Mouse (Mus musculus): ENCODE measurements around the gene Mios. TPM values are rescaled to one million over a fixed set of nuclear protein-coding genes. Genes with fewer than 3 reads are reported as not detected.

Gene Mios
- polyA plus RNA-seq, 1 experiment, result 6.5 TPM

DNA sequence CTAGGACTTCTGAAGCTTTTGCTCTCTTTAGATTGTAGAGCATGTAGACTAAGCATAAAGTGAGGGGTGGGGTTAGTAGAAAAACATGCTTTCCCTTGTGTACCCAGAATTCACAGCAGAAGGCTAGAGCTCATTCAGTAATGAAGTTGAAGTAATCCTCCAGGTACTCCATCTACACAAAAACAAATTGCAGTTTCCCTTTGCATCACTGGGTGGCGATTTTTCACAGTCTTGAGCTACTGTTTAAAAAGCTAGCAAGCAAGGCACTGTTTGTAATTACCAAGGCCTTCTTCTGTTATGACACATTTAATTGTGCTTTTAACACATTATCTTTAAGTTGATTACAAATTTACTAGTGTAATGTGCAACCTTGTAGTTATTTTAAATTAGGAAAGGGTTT, 66.1 kb downstream of the Mios start:
- Histone ChIP-seq H3K27ac (ENCODE audit: insufficient read depth, low read depth, low read length) (no peak overlapping the region), H3K4me3 (ENCODE audit: insufficient read depth, low read length) (no peak overlapping the region), H3K4me1 (ENCODE audit: control insufficient read depth, insufficient read depth, low read length) (no peaks in the 10 kb centered on the region)
- no peak for TF ChIP-seq POLR2A (IDR thresholded peaks at IDR 0.05; ENCODE audit: borderline replicate concordance, low read depth, low read length)
- no peak for TF ChIP-seq CTCF (IDR thresholded peaks at IDR 0.05; ENCODE audit: low read depth, low read length)

DNA sequence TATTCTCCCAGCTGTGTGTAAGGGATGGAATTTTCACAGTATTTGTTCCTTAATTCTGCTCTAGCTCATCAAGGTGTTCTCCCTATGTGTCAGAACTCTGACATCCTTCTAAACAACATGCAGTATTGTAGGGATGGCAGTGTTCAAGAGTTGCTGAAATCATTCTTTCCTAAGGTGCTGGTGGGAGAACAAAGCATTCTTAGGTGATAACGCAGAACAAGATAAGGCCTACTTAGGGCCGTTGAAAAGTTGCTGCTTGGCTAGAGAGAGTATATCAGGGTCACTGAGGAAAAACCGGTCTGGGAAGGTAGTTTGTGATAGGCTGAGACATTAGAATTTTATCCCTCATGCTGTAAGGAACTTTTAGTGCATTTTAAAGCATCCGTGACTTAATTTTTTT, 67.4 kb downstream of the Mios start:
- Histone ChIP-seq H3K4me1 (ENCODE audit: control insufficient read depth, insufficient read depth, low read length) (no peaks in the 10 kb centered on the region), H3K27ac (ENCODE audit: insufficient read depth, low read depth, low read length) (no peak overlapping the region), H3K4me3 (ENCODE audit: insufficient read depth, low read length) (no peak overlapping the region)
- no peak for TF ChIP-seq CTCF (IDR thresholded peaks at IDR 0.05; ENCODE audit: low read depth, low read length)
- TF ChIP-seq POLR2A (IDR thresholded peaks at IDR 0.05; ENCODE audit: borderline replicate concordance, low read depth, low read length), result no peak

DNA sequence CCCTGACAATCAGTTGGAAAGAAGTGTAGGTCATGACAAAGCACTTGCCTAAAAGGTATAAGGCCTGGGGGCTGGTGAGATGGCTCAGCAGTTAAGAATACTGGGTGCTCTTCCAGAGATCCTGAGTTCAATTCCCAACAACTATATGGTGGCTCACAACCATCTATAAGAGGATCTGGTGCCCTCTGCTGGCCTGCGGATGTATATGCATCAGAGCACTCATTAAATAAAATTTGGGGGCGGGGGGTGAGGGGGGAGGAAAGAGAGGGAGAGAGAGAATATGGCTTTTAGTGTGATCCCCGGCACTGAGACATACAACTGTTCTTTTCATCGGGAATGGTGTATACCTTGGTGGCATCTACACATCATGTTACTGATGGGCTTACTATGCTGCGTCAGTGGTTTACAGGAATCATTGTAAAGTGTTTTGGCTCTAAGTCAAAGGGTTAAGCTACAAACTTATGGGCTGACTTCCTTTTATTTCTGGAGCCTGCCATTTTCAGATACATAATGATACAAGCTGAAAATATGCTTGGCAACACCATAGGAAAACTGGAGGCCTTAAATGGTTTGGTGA, 69.5 kb downstream of the Mios start:
- Histone ChIP-seq H3K4me1 (ENCODE audit: control insufficient read depth, insufficient read depth, low read length) (no peaks in the 10 kb centered on the region), H3K27ac (ENCODE audit: insufficient read depth, low read depth, low read length) (no peak overlapping the region), H3K4me3 (ENCODE audit: insufficient read depth, low read length) (no peak overlapping the region)
- TF ChIP-seq CTCF (IDR thresholded peaks at IDR 0.05; ENCODE audit: low read depth, low read length) (peak; percentile 60), POLR2A (IDR thresholded peaks at IDR 0.05; ENCODE audit: borderline replicate concordance, low read depth, low read length) (no peak)

DNA sequence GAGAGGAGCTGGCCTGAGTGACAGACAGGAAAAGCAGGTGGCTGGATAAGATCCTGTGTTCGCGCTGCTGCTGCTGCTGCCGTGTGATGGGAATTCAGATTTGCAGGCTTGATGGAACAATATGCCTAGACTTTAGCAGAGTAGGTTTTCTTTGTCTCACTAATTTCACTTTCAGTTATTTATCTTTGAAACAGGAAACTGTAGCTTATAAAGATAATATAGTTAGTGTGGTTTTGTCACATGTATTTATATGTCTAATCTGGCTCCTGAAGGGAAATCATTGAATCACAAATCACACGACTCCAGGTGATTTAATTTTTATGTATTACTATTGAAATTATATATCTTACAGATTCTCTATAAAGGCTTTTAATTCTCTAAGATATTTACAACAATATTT, 74.2 kb downstream of the Mios start:
- Histone ChIP-seq H3K4me1 (ENCODE audit: control insufficient read depth, insufficient read depth, low read length) (peaks cover 3% of the 10 kb centered on the region), H3K4me3 (ENCODE audit: insufficient read depth, low read length) (no peak overlapping the region), H3K27ac (ENCODE audit: insufficient read depth, low read depth, low read length) (no peak overlapping the region)
- TF ChIP-seq CTCF (IDR thresholded peaks at IDR 0.05; ENCODE audit: low read depth, low read length) (no peak), POLR2A (IDR thresholded peaks at IDR 0.05; ENCODE audit: borderline replicate concordance, low read depth, low read length) (no peak)

DNA sequence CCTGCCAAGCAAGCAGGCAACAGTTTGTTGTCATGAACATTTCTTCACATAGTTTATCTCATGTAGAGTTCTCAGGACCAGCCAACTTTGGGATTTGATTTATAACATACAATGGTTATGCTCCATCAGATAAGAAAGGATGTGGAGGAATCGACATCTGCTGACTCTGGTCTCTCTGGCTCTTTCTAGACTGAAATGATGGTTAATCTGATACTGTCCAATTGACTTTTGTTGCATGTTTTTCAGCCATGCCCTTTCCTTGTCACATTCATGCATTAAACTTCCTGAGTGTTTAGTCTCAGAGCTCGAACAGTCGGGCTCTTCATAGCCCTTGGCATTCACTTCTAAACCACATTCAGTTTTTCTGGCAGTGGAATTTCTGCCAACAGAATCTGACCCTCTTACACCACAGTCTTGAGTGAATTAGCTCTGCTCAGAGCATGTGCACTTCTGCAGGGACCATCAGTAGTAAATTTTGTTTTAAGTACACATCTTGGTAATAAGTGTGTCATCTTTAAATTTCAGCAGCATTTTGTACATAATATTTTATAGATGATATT, 76.5 kb downstream of the Mios start:
- TF ChIP-seq POLR2A (IDR thresholded peaks at IDR 0.05; ENCODE audit: borderline replicate concordance, low read depth, low read length) (no peak), CTCF (IDR thresholded peaks at IDR 0.05; ENCODE audit: low read depth, low read length) (no peak)
- H3K27ac ChIP-seq (ENCODE audit: insufficient read depth, low read depth, low read length), result no peak overlapping the region
- peaks cover 11% of the 10 kb centered on the region for H3K4me1 ChIP-seq (ENCODE audit: control insufficient read depth, insufficient read depth, low read length)
- H3K4me3 ChIP-seq (ENCODE audit: insufficient read depth, low read length), result no peak overlapping the region

Other genes with a start within 250 kb of the Mios start
- not detected in 2 replicates for gene Col28a1, start 16.6 kb upstream of the Mios start, polyA plus RNA-seq (2012; ENCODE audit: insufficient read depth, insufficient read length, missing spikeins)
- 30.5 and 41.0 TPM in 2 replicates for gene Rpa3, start 50.0 kb downstream of the Mios start, polyA plus RNA-seq (2012; ENCODE audit: insufficient read depth, insufficient read length, missing spikeins)
- gene Umad1, start 50.1 kb downstream of the Mios start, polyA plus RNA-seq (2012; ENCODE audit: insufficient read depth, insufficient read length, missing spikeins), result 15.5 and 16.0 TPM in 2 replicates
- 2.5 and 3.7 TPM in 2 replicates for gene Gm45062, start 50.2 kb downstream of the Mios start, polyA plus RNA-seq (2012; ENCODE audit: insufficient read depth, insufficient read length, missing spikeins)